Mouse (Mus musculus) hindbrain, embryonic 15.5 days (tissue): ENCODE data around the gene Hpse2. TPM values are rescaled to one million over a fixed set of nuclear protein-coding genes. Genes with fewer than 3 reads are reported as not detected.
A peak's percentile ranks its signal among the peaks of the same experiment; 100 is the strongest.

Source experiments
- ATAC-seq: fragments of 200-750 bp; cut with Nextera tagmentation; 2 replicates; pipeline ENCODE4 v1.8.0; 2017; ENCODE audit warnings: low read depth, moderate number of reproducible peaks, moderate TSS enrichment; ENCODE audit not compliant: low FRiP score
- H3K27ac ChIP-seq: fragments of 300-500 bp; sonication (generic); replicated peaks from 2 replicates; pipeline ENCODE4 v1.5.1; 2015; ENCODE audit warnings: mild to moderate bottlenecking, inconsistent platforms
- H3K27me3 ChIP-seq: fragments of 300-500 bp; sonication (generic); 2 replicates; pipeline ENCODE4 v1.6.1; 2015; ENCODE audit warnings: control low read depth, inconsistent platforms
- H3K36me3 ChIP-seq: fragments of 300-500 bp; sonication (generic); 2 replicates; pipeline ENCODE4 v1.6.1; 2015; ENCODE audit warnings: control low read depth, inconsistent platforms
- H3K4me1 ChIP-seq: fragments of 300-500 bp; sonication (generic); replicated peaks from 2 replicates; pipeline ENCODE4 v1.6.1; 2015; ENCODE audit warnings: control low read depth, inconsistent platforms
- H3K4me2 ChIP-seq: fragments of 300-500 bp; sonication (generic); 2 replicates; pipeline ENCODE4 v1.6.1; 2015; ENCODE audit warnings: moderate library complexity, mild to moderate bottlenecking, inconsistent platforms
- H3K4me3 ChIP-seq: fragments of 300-500 bp; sonication (generic); 2 replicates; pipeline ENCODE4 v1.5.1; 2015; ENCODE audit warnings: mild to moderate bottlenecking, inconsistent platforms
- H3K9ac ChIP-seq: fragments of 300-500 bp; sonication (generic); 2 replicates; pipeline ENCODE4 v1.6.1; 2015; ENCODE audit warnings: inconsistent platforms
- H3K9me3 ChIP-seq: fragments of 300-500 bp; sonication (generic); 2 replicates; pipeline ENCODE4 v1.6.1; 2016; ENCODE audit warnings: control low read depth, inconsistent platforms
- WGBS: fragments of 180-500 bp; shearing (Covaris S2); methylation state at CpG from one replicate; pipeline ENCODE4 v1.1.7; 2015; 5-methylcytosine and 5-hydroxymethylcytosine counted together
- polyA plus RNA-seq: library from polyadenylated mRNA; unstranded; fragments of >200 nt; fragmentation: Nextera tagmentation; extraction: Ambion mirVana; gene quantifications from 2 replicates; pipeline ENCODE4 v1.2.1, GENCODE M21; 2015

The Hpse2 gene
- polyA plus RNA-seq = 0.17 and 0.32 TPM in 2 replicates

GRCm38 (mm10) chr19:43388017-43388904, at the start of gene Hpse2:
Gene Hpse2 (minus strand): TSS chr19:43388355.
- H3K4me1 ChIP-seq = peaks cover 37% of the 10 kb centered on the region
- no peaks in the 10 kb centered on the region for H3K36me3 ChIP-seq
- peaks cover 61% of the 10 kb centered on the region for H3K27me3 ChIP-seq
- H3K4me2 ChIP-seq = peak within 1 kb of the TSS; percentile 42
- no peak within 1 kb of the TSS for H3K9ac ChIP-seq
- WGBS = 3% methylated on average over 18 of the region's 18 CpGs
- peak within 1 kb of the TSS; percentile 20 for H3K4me3 ChIP-seq
- H3K27ac ChIP-seq = no peak within 1 kb of the TSS
- H3K9me3 ChIP-seq = no peaks in the 10 kb centered on the region
- ATAC-seq = no peak

- Histone ChIP-seq H3K36me3 (no peaks in the 10 kb centered on the region), H3K4me3 (no peak overlapping the region), H3K27me3 (no peaks in the 10 kb centered on the region), H3K4me2 (no peak overlapping the region), H3K27ac (no peak overlapping the region), H3K4me1 (no peaks in the 10 kb centered on the region), H3K9ac (no peak overlapping the region), H3K9me3 (no peaks in the 10 kb centered on the region)
- no peak for ATAC-seq
- WGBS = 91% methylated on average over 24 of the region's 24 CpGs
Measured at GRCm38 (mm10) chr19:43427446-43428224, 39.5 kb upstream of the Hpse2 start.

GRCm38 (mm10) chr19:43424082-43424481, 35.9 kb upstream of the Hpse2 start:
- Histone ChIP-seq H3K4me1 (no peaks in the 10 kb centered on the region), H3K27me3 (no peaks in the 10 kb centered on the region), H3K4me2 (no peak overlapping the region), H3K27ac (no peak overlapping the region), H3K9ac (no peak overlapping the region), H3K9me3 (no peaks in the 10 kb centered on the region), H3K4me3 (no peak overlapping the region), H3K36me3 (no peaks in the 10 kb centered on the region)
- WGBS = 71% methylated on average over 2 of the region's 2 CpGs
- no peak for ATAC-seq

GRCm38 (mm10) chr19:43420506-43420905, 32.4 kb upstream of the Hpse2 start:
- WGBS = 93% methylated on average over 3 of the region's 3 CpGs
- Histone ChIP-seq H3K36me3 (no peaks in the 10 kb centered on the region), H3K27me3 (no peaks in the 10 kb centered on the region), H3K27ac (no peak overlapping the region), H3K4me2 (no peak overlapping the region), H3K9ac (no peak overlapping the region), H3K4me1 (no peaks in the 10 kb centered on the region), H3K4me3 (no peak overlapping the region), H3K9me3 (no peaks in the 10 kb centered on the region)
- ATAC-seq = no peak

- H3K27me3 ChIP-seq = no peaks in the 10 kb centered on the region
- H3K36me3 ChIP-seq = no peaks in the 10 kb centered on the region
- no peak overlapping the region for H3K9ac ChIP-seq
- no peak overlapping the region for H3K4me3 ChIP-seq
- H3K4me2 ChIP-seq = no peak overlapping the region
- H3K27ac ChIP-seq = no peak overlapping the region
- H3K4me1 ChIP-seq = no peaks in the 10 kb centered on the region
- no peaks in the 10 kb centered on the region for H3K9me3 ChIP-seq
- no peak for ATAC-seq
- WGBS = 68% methylated on average over 2 of the region's 2 CpGs
Measured at GRCm38 (mm10) chr19:43415565-43415964, 27.4 kb upstream of the Hpse2 start.

GRCm38 (mm10) chr19:43407181-43407580, 19.0 kb upstream of the Hpse2 start:
- no peak overlapping the region for H3K9ac ChIP-seq
- WGBS = 20% methylated on average over 1 of the region's 1 CpGs
- no peaks in the 10 kb centered on the region for H3K9me3 ChIP-seq
- no peaks in the 10 kb centered on the region for H3K4me1 ChIP-seq
- no peak overlapping the region for H3K4me2 ChIP-seq
- H3K27ac ChIP-seq = no peak overlapping the region
- ATAC-seq = no peak
- no peaks in the 10 kb centered on the region for H3K36me3 ChIP-seq
- H3K4me3 ChIP-seq = no peak overlapping the region
- H3K27me3 ChIP-seq = no peaks in the 10 kb centered on the region

GRCm38 (mm10) chr19:43396327-43396726, 8.2 kb upstream of the Hpse2 start:
- H3K4me3 ChIP-seq = no peak overlapping the region
- H3K9me3 ChIP-seq = no peaks in the 10 kb centered on the region
- H3K27me3 ChIP-seq = peaks cover 8% of the 10 kb centered on the region; the same call in 1 of the 2 replicates
- WGBS = 2% methylated on average over 4 of the region's 4 CpGs
- no peak overlapping the region for H3K4me2 ChIP-seq
- no peak for ATAC-seq
- H3K27ac ChIP-seq = no peak overlapping the region
- no peaks in the 10 kb centered on the region for H3K36me3 ChIP-seq
- H3K9ac ChIP-seq = no peak overlapping the region
- H3K4me1 ChIP-seq = no peaks in the 10 kb centered on the region

GRCm38 (mm10) chr19:43387071-43387770, 934 bp downstream of the Hpse2 start:
- no peaks in the 10 kb centered on the region for H3K36me3 ChIP-seq
- no peak for ATAC-seq
- H3K4me3 ChIP-seq = 0 out of 2 replicates have a peak overlapping the region, but pooled peaks have one; percentile 35
- peaks cover 37% of the 10 kb centered on the region for H3K4me1 ChIP-seq
- WGBS = 2% methylated on average over 14 of the region's 14 CpGs
- H3K9me3 ChIP-seq = no peaks in the 10 kb centered on the region
- no peak overlapping the region for H3K27ac ChIP-seq
- peaks cover 71% of the 10 kb centered on the region for H3K27me3 ChIP-seq
- H3K4me2 ChIP-seq = peak overlapping the region; percentile 63
- no peak overlapping the region for H3K9ac ChIP-seq

GRCm38 (mm10) chr19:43386041-43386952, 1.9 kb downstream of the Hpse2 start:
- Histone ChIP-seq H3K27me3 (peaks cover 71% of the 10 kb centered on the region), H3K9me3 (no peaks in the 10 kb centered on the region), H3K9ac (no peak overlapping the region), H3K4me3 (peak overlapping the region; percentile 35), H3K27ac (no peak overlapping the region), H3K4me2 (peak overlapping the region; percentile 63), H3K36me3 (no peaks in the 10 kb centered on the region), H3K4me1 (peaks cover 37% of the 10 kb centered on the region)
- ATAC-seq = no peak
- under 1% methylated on average over 48 of the region's 48 CpGs for WGBS

GRCm38 (mm10) chr19:43385451-43385850, 2.7 kb downstream of the Hpse2 start:
- WGBS = 2% methylated on average over 13 of the region's 13 CpGs
- H3K27ac ChIP-seq = no peak overlapping the region
- H3K9ac ChIP-seq = no peak overlapping the region
- no peaks in the 10 kb centered on the region for H3K36me3 ChIP-seq
- H3K4me1 ChIP-seq = peaks cover 37% of the 10 kb centered on the region
- ATAC-seq = no peak
- peak overlapping the region; percentile 63 for H3K4me2 ChIP-seq
- H3K9me3 ChIP-seq = no peaks in the 10 kb centered on the region
- peaks cover 71% of the 10 kb centered on the region for H3K27me3 ChIP-seq
- H3K4me3 ChIP-seq = peak overlapping the region; percentile 33

GRCm38 (mm10) chr19:43384978-43385431, 3.1 kb downstream of the Hpse2 start:
- no peak overlapping the region for H3K9ac ChIP-seq

More at GRCm38 (mm10) chr19:43384978-43385431, 3.1 kb downstream of the Hpse2 start:
- under 1% methylated on average over 25 of the region's 25 CpGs for WGBS
- Histone ChIP-seq H3K9me3 (no peaks in the 10 kb centered on the region), H3K4me2 (peak overlapping the region; percentile 63), H3K4me1 (peaks cover 37% of the 10 kb centered on the region), H3K27ac (no peak overlapping the region), H3K4me3 (peak overlapping the region; percentile 33), H3K27me3 (peaks cover 71% of the 10 kb centered on the region), H3K36me3 (no peaks in the 10 kb centered on the region)
- ATAC-seq = no peak
